Mouse (Mus musculus) lung, postnatal 25 days (tissue): ENCODE results near the gene Pqlc3.
A peak's percentile ranks its signal among the peaks of the same experiment; 100 is the strongest.

ENCODE experiments used
- DNase-seq: peaks from one replicate; pipeline ENCODE4 v3.0.0; 2022; ENCODE audit warnings: low spot score

Gene Pqlc3

DNA sequence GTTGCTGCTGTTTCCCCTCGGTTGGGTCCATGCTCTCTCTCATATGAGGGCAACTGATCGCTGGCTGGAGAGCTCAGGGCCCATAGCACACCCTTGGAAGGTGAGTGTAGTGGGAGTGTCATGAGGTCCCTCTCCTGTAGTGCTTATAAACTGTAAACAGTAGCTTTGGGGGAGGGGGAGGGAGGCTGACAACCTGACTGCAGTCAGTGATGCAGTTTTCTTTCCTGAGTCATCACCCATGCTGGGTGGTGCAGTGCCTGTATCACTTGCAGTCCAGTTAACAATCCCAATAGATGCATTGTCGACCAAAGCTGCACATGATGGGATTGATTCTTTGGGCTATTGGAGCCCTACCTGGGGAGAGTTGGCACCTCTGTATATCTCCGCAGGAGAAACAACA lies 1.0 kb upstream of the Pqlc3 start:
- no peak for DNase-seq

DNA sequence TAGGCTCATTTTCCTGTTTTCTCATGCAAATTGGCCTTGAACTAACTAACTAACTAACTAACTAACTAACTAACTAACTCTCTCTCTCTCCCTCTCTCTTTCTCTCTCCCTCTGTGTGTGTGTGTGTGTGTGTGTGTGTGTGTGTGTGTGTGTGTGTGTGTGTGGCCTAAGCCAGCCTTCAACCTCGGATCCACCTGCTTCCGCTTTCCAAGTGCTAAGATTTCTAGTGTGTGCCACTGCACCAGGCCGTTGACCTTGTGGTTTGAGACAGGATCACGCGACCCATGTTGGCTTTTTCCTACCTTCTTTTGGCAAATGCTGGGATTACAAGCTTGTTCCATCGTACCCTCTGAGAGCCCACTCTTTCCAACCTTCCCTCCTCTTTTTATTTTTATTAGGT lies 420 bp upstream of the Pqlc3 start:
- DNase-seq: peak; percentile 40

DNA sequence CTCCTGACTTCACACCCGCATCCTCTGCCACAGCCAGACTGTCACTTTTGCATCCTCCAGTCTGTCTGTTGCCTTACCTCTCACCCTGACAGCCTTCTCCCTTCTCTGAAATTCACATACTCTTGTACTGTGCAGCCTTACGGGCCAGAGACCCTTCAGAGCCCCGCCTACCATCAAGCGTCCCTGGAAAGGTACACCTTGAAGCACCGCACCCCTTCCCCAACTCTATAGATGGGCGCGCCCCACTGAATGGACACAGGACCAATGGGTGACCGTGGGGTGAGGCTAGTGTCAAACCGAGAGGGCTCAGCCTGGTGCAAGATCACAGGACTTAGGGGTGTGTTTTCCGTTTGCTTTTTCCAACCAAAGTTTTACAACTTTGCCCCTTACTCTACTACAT lies 1.1 kb downstream of the Pqlc3 start:
- DNase-seq: peak; percentile 13

DNA sequence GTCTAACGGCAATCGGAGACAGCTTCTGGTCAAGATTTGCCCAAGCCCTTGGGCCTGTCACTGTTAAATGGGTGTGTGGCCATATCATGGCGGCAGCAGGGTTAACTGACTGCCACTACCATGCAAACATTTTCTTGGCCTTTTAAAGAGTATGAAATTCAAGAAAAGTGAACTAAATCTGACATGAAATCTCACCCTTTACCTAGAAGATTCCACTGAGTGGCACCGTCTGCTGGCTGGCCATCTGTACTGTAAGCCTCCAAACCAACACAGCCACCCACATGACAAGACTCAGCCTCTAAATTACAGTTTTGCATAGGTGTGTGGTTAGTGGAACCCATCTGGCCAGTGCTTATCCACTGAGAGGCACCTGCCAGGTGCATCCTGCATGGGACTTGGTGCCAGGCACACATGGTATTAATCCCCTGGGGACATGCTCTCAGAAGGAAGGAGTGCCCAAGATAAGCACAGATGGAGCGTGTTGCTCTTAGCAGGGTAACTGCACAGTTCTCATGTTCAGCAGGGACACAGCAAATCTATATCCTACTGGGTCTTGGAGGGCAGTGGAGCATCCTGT lies 3.2 kb downstream of the Pqlc3 start:
- DNase-seq: no peak

DNA sequence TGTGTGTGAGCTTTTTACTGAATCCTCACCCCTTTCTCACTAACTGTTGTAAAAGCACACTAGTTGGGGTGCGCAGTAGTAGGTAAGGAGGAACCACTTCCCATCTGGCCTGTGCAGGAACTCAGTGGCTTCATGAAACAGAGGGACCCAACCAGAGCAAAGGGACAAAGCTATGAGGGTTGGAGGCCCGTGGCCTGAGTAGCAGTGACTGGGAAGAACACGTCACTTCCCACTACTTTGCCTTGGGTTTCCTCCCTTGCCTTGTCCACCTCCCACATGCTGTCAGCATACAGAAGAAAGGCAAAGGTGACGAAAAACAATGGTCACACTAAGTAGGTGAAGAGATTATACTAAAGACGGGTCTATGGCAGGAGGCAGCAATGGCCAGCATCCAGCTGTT lies 3.9 kb downstream of the Pqlc3 start:
- DNase-seq: peak; percentile 16

DNA sequence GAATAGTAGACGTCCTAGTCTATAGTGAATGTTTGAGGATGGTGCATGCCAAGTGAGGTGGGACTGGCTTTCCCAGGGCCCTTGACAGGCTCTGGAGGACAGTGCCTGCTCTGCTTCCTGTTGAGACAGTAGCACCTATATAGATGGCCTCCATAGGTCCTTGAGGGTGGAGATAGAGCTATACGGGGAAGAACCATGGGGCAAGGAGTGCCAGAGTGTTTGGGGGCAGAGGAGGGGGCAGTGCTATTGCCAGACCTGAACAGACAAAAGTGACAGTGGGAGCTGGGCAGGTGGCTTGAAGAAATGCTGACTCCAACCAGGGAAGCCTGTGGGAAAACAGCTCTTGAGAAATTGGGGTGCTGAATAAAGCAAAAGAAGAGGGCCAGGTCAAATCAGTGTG lies 5.9 kb downstream of the Pqlc3 start:
- no peak for DNase-seq

DNA sequence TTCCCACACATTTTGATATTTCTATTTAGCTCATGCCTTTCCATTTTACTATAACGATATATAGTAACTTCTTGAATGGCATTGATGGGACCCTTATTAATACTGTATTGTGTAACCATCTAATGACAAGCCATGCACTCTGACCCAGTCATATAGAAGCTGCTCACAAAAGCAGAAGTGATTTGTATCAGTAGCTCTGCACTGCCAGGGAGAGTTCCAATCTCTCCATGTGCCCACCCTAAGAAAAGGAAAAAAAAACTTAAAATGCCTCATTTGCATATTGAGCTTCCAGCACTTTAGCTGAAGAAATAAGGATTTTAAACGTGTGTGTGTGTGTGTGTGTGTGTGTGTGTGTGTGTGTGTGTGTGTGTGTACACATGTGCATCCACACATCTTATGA lies 7.9 kb downstream of the Pqlc3 start:
- no peak for DNase-seq

DNA sequence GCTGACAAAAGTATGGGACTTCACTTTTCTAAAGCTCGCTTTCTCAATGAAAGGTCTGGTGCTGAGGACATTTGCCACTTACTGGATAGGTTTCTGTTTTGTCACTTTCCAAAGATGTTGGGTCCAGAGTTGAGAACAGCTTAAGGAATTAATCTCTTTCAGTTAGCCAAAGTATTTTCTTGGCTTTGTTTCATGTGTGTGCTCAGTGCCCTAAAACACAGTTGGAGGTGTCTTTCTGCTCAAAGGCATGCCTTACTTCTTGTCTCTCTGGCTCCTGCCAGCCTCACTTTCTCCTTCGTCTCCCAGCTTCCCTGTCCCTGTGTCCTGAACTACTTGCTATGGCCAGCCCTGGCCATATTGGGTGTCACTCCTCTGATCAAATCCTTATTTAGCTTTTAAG lies 8.8 kb downstream of the Pqlc3 start:
- DNase-seq: no peak

DNA sequence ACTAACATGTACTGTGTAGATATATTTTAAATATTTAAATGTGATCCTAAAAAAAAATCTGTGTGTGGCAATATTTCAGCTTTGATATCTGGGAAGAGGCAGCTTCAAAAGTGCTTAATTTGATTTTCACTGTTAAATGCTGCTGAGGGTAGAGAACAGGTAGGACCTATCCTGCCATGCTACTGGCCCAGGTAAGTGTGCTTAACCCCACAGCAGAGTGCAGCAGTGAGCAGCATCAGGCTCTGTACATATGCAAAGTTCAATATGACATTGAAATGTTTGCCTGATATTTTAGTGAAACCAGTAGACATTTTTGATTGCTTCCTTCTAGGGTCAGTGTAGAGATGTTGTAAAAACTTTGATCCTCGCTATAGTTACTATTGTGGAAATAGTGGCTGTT lies 14.4 kb downstream of the Pqlc3 start:
- no peak for DNase-seq

DNA sequence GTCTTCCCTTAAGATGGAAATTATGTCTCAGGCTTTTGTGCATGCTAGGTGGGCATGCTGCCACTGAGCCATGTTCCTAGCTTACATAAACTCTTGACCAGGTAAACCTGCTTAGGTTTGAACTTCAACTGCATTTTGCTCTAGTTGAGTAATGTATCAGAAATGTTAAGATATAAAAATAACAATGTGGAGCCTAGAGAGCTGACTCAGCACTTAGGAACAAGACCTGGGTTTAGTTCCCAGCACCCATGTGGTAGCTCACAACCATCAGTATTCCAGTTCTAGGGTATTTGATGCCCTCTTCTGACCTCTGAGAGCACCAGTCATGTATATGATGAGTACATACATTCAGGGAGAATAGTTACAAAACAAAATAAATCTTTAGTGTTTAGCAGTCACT lies 23.1 kb downstream of the Pqlc3 start:
- DNase-seq: no peak

DNA sequence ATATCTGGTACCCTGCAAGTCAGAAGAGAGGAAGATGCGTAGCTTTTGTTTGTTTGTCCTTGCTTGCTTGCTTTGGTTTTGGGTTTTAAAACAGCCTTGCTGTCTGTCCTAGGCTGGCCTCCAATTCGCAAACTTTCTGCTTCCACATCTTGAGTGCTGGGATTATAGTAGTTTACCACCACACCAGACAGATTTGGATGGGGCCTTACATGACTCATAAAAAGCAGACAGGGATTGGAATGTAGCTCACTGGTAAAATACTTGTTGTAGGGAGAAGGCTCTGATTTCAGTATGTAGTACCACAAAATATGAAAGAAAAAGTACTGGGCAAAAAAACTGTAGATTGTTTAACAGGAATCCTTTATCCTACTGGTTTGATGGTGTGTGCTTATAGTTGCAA lies 33.4 kb downstream of the Pqlc3 start:
- no peak for DNase-seq

DNA sequence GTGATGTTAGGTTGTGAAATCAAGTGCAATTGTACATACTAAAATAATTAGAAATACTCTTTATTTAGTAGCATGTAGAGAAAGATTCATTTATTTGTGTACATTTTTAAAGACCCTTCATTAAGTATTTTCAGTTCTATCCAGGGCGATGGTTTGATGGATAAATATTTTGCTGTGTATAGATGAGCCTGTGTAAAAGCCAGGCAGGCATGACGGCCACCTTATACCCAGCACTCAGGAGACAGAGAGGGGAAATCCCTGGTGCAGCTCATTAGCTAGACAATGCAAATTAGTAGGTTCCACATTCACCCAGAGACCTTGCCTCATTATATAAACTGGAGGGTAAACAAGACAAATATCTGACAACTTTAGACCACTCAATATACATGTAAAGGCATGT lies 36.9 kb downstream of the Pqlc3 start:
- DNase-seq: no peak

DNA sequence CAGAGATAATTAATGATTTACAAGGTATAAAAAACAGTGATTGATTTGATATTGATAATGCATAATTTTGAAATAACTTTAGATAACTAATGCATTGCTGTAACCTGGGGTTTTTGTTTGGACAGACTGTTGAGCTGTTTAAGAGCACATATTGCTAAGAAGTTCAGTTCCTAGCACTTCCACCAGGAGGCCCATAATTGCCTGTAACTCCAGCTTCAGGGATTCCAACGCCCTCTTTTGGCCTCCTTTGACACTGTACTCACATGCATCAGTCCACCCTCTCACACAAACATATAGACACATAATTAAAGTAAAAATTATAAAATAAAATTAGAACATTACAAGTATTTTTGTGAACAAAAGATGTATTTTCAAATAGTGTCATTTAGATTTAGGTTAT lies 41.4 kb downstream of the Pqlc3 start:
- DNase-seq: no peak

DNA sequence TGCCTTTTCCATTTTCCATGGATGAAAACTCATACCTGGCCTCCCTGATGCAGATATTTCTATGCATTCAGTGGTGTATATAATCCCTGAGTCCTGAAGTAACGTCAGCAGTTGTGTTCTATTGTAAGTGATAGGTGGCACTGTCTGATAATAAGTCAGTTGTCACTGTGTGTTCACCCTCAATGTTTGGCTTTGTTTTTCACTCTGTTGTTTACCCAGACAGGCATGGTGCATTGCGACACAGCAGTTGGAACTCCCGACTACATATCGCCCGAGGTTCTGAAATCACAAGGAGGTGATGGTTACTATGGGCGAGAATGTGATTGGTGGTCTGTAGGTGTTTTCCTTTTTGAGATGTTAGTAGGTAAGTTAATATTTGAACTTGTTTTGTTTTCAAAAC lies 52.0 kb downstream of the Pqlc3 start:
- DNase-seq: no peak

DNA sequence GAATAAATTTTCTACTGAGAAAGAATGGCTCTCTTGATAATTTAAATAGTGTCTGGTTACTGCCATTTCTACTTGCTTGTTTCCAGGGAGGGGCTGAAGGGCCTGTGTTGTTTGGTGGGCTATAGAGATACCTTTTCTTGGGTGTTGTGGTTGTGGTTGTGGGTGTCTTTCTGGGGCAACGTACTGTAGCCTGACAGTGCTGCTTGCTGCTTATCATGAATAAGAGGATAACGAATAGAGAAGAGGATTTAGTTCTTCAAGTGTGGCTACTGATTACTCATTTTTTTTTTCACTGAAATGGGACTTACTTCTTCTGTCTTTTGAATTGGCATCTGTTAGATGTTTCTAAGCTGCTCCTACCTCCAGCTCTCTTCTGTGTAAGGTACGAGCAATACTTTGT lies 58.2 kb downstream of the Pqlc3 start:
- no peak for DNase-seq
